Mouse (Mus musculus): ENCODE measurements around the gene Cntnap1.
A peak's percentile ranks its signal among the peaks of the same experiment; 100 is the strongest.

Cntnap1 gene

DNA sequence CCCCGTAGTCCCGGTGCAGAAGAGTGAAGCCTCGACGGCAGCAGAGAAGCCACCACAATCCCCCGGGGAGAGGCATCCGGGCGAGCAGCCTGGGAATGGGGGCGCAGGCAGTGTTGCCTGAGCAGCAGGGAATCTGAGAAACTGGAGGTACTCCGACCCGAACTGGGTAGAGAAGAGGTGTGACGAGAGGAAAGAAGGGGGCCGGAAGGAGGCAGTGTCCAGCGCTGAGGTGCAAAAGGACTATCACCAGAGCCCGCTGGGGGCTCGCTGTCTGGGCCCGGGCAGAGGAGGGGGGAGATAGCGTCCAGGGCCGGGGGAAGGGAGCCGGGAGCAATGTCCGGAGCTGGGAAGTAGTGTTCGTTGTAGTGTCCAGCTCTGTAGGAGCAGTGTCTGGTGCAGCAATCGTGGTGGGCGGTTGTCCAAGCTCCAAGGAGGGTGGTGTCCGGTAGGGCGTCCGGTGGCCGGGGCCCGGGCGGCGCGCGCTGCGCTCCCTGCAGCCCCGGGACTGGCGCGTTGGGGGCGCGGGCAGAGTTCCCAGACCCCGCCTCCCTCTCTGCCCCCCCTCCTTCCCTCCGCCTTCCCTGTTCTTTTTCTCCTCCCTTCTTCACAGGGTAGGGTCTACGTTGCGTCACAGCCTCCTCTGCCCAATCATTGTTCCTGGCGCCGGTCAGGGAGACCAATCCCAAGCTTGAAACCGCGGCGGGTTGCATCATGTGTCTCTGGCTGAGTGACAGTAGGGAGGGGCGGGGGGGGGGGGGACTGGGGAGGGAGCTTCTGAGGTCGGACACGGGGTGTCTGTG lies 688 bp downstream of the Cntnap1 start, which contains the start of gene Plekhh3:
Gene Plekhh3 (minus strand): TSS at position 541 of the 800 bp plus-strand sequence.
- peak; percentile 97 for DNase-seq (ENCODE audit: low read depth, low spot score)

- no peak for DNase-seq (ENCODE audit: low read depth, low spot score)
These were observed 1.6 kb downstream of the Cntnap1 start for GRCm38 (mm10) chr11:101171721-101172433.

DNA sequence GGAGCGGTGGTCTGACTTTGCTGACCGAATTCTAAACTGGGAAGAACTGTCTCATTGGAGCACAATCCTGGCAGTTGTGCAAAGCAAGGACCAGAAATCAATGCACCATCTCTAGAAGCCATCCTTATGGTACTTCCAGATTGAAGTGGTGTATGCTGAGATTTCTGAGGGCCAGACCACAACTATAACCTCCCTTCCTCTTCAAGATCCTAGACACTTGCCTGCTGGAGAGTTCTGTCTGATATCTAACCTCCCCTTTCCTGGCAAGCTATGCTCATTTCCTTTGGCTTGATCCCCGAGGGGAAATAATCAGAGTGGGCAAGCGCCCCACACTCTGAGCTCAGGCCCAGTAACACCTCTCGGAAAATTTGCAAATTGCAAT lies 2.1 kb downstream of the Cntnap1 start:
- DNase-seq (ENCODE audit: low read depth, low spot score): no peak

DNA sequence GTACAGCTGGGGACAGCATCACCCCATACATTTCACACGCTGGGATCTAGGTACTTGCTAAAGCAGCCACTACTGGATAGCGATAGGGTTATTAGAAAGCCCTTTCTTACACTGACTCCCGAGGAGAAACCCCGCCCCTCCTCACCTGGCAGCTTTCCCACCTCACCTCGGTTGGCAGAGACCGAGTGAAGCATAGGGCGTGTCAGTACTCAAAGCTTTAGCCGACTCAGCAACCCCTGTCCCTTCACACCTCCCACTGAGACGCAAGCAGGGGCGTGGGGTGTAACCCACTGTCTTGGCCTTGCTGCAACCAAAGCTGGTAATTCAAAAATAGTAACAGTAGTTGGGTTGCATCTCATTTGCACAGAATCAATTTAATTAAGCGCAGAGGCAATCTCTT lies 2.8 kb downstream of the Cntnap1 start:
- no peak for DNase-seq (ENCODE audit: low read depth, low spot score)

DNA sequence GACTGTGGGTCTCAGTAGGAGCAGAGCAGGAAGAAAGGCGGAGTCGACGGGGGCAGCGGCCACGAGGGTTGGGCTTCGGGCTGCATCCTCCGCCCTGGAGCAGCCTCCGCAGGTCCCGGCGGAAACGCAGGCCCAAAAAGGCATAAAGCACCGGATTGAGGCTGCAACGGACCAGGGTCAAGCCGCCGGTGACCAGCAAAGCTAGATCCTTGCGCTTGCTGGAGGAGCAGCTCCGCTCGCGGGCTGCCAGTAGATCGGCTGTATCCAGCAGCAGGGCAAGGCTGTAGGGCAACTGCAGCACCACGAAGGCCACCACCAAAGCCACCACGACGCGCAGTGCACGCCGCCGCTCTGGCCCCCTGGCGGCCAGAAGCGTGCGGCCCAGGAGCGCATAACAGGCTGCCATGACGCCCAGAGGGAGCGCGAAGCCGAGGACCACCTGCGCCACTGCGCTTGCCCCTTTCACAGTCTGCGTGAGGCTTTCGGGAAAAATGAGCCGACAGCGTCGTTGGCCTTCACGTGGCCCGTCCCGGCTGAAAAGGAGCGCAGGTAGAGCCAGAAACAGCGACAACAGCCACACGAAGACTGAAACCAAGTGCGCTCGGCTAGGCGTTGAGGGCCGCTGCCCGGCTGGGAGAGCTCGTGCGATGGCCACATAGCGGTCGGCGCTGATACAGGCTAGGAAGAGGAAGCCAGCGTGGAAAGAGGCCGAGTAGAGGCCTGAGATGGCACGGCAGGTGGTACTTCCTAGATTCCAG lies 3.5 kb downstream of the Cntnap1 start:
- DNase-seq (ENCODE audit: low read depth, low spot score): no peak

DNA sequence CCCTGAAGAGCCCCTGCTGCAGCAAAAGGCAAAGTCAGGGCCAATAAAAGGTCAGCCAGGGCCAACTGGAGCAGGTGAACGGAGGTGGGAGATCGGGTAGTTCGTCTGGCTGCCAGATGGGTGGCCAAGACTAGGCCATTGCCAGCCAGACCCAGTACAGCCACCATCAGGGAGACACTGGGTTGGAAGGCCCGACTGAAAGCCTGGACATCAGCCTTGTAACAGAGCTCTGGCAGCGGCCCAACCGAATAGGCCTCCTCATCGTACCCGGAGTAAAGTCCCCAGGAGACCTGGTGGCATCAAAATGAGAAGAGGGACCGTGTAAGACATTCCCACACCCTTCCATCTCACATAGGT lies 4.0 kb downstream of the Cntnap1 start:
- DNase-seq (ENCODE audit: low read depth, low spot score): no peak

DNA sequence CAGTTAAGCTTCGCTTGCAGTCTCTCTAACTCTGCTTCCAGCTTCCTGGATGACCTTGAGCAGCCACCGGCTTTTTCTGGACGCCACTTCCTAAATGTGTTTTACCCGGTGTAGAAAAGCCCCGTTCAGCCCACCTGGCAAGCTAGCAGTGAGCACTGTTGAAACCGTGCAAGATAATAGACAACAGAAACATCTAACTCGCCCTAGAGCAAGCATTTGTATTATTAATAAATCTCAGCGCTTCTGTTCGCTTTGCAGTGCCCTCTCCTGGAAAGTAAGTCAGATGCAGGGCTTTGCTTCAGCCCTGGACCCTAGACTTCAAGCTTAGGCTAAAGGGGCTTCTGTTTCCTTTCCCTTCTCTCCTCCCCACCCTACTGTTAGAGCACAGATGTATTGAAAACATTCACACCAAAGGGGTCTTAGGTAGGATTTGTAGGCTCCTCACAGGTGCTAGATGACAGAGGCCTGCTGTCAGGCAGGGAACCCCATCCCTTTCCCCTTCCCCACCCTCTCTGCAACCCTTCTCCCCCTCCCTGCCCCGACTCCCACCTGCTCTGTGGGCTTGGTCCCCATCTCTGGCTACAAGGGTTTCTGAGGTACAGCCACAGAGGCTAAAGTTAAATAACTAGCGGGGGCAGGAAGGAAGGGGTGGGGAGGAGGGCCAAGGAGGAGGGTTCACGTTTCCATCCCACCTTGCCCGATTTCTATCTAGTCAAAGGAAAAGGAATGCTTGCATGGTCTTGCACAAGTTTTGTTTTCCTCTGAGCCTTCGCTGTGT lies 4.7 kb downstream of the Cntnap1 start, which contains the start of gene Ccr10:
Gene Ccr10 (minus strand): TSS at position 593 of the 778 bp plus-strand sequence.
- DNase-seq (ENCODE audit: low read depth, low spot score): no peak

GRCm38 (mm10) chr11:101175636-101176116 lies 5.4 kb downstream of the Cntnap1 start:
- no peak for DNase-seq (ENCODE audit: low read depth, low spot score)

DNA sequence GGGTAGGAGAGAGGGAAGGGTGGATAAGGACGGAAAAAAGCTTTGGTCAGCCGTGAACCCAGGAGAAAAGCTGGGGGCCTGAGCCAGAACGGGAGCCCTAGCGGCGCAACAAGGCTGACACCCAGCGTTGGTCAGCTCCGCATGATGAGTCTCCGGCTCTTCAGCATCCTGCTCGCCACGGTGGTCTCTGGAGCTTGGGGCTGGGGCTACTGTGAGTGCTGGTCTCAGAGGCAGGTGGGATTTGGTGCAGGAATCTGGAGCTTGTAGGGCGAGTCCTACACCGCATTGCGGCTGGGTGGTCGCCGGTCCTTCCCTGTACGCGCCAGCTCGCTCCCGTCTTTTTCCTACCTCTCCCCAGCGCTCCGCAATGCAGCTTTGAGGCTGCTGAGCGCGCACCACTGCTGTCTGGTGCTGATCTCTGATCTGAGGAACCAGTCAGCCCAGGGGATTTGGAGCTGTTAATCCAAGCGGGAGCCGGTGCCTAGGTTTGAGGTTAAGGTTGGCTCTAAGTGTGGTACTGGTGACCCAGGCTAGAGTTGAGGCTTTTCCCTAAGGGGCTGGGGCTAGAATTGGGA lies 5.9 kb downstream of the Cntnap1 start:
- no peak for DNase-seq (ENCODE audit: low read depth, low spot score)

- no peak for DNase-seq (ENCODE audit: low read depth, low spot score)
These were observed 6.8 kb downstream of the Cntnap1 start for GRCm38 (mm10) chr11:101176933-101177773.

DNA sequence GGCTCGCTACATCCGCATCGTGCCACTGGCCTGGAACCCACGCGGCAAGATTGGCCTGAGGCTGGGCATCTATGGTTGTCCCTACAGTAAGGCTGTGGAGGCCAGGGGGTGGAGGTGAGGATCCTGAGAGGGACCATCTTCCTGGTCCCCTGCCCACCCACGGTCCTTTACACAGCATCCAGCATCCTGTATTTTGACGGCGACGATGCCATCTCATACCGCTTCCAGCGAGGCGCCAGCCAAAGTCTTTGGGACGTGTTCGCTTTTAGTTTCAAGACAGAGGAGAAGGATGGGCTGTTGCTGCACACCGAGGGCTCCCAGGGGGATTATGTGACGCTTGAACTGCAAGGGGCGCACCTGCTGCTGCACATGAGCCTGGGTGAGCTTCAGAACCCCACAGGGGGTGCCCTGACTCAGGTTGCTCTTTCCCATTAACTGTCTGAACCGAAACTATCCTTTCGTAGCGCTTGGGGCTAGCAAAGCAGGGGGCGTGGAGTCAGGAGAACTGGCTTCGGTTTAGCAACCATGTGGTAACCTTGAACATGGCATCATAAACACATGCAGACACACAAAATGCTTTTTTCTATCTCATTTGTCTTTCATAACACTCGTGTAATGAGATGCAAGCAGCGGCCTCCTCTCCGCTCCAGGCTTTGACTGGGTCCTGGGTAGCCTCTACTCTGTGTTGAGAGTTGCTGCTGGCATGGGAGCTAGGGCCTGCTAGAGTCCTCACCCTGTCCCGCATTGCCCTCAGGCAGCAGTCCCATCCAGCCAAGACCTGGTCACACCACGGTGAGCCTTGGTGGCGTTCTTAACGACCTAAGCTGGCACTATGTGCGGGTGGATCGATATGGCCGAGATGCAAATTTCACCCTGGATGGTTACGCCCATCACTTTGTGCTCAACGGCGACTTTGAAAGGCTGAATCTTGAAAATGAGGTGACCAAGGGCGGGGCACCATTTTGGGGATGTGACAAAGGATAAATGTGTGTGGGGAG lies 8.0 kb downstream of the Cntnap1 start:
- no peak for DNase-seq (ENCODE audit: low read depth, low spot score)

- no peak for DNase-seq (ENCODE audit: low read depth, low spot score)
These were observed 9.0 kb downstream of the Cntnap1 start for GRCm38 (mm10) chr11:101179306-101179705.

DNA sequence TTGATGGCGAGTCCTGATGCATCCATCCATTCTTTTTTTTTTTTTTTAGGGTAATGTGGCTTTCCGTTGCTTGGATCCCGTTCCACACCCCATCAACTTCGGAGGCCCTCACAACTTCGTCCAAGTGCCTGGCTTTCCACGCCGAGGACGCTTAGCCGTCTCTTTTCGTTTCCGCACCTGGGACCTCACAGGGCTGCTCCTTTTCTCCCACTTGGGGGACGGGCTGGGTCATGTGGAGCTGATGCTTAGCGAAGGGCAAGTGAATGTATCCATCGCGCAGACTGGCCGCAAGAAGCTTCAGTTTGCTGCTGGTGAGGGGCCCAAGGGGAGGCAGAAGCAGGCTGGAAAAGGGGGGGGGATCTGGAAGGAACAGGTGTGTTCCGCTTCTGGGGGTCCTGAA lies 9.9 kb downstream of the Cntnap1 start:
- DNase-seq (ENCODE audit: low read depth, low spot score): no peak

- no peak for DNase-seq (ENCODE audit: low read depth, low spot score)
These were observed 10.8 kb downstream of the Cntnap1 start for GRCm38 (mm10) chr11:101180846-101181740.

- no peak for DNase-seq (ENCODE audit: low read depth, low spot score)
These were observed 11.6 kb downstream of the Cntnap1 start for GRCm38 (mm10) chr11:101181961-101182360.

GRCm38 (mm10) chr11:101182771-101183517 lies 12.6 kb downstream of the Cntnap1 start:
- DNase-seq (ENCODE audit: low read depth, low spot score): no peak

DNA sequence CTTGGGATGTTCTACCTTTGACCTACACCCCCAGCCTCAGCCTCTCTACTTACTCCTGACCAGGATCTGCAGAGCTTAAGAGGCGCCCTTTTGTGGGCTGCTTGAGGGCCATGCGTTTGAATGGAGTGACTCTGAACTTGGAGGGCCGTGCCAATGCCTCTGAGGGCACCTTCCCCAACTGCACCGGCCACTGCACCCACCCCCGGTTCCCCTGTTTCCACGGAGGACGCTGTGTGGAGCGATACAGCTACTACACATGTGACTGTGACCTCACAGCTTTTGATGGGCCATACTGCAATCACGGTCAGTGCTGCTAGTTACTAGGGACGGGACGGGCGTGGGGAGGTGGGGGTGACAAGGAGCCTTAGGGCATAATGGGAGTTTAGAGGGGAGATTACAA lies 14.7 kb downstream of the Cntnap1 start:
- DNase-seq (ENCODE audit: low read depth, low spot score): no peak

Measured in brain, embryonic 18.5 days (tissue).